Mouse (Mus musculus) heart, adult 2 months (tissue): Measurements from ENCODE around the gene Marveld1. TPM values are rescaled to one million over a fixed set of nuclear protein-coding genes. Genes with fewer than 3 reads are reported as not detected.
A peak's percentile ranks its signal among the peaks of the same experiment; 100 is the strongest.

Experiments used
- DNase-seq, 2 experiments: peaks; one replicate each; pipeline ENCODE4 v3.0.0; 2021
- H3K27ac ChIP-seq: fragments of 200-600 bp; 2 replicates; pipeline ENCODE4 v1.8.1; 2022
- H3K27me3 ChIP-seq: fragments of 200-500 bp; 2 replicates; pipeline ENCODE4 v1.6.1; 2012; ENCODE audit warnings: mild to moderate bottlenecking, low read length, inconsistent platforms, mixed read lengths; ENCODE audit not compliant: control insufficient read depth, insufficient read depth
- H3K36me3 ChIP-seq: fragments of 200-500 bp; 2 replicates; pipeline ENCODE4 v1.6.1; 2012; ENCODE audit warnings: low read length, inconsistent platforms; ENCODE audit not compliant: control insufficient read depth, insufficient read depth
- H3K4me1 ChIP-seq: fragments of 200-500 bp; 2 replicates; pipeline ENCODE4 v1.6.1; 2011; ENCODE audit warnings: low read length; ENCODE audit not compliant: control insufficient read depth, insufficient read depth
- H3K4me3 ChIP-seq: fragments of 200-600 bp; 2 replicates; pipeline ENCODE4 v1.8.1; 2022
- H3K79me2 ChIP-seq: fragments of 200-500 bp; replicated peaks from 2 replicates; pipeline ENCODE4 v1.6.1; 2012; ENCODE audit warnings: mild to moderate bottlenecking, inconsistent platforms, low read length, moderate library complexity, mixed read lengths; ENCODE audit not compliant: control insufficient read depth, insufficient read depth
- H3K9ac ChIP-seq: fragments of 200-500 bp; 2 replicates; pipeline ENCODE4 v1.6.1; 2012; ENCODE audit warnings: low read depth, mild to moderate bottlenecking, control low read depth, inconsistent platforms, low read length, mixed read lengths
- CTCF ChIP-seq: fragments of 200-600 bp; IDR thresholded peaks from 2 replicates; pipeline ENCODE4 v1.8.1; 2022; ENCODE audit warnings: antibody characterized with exemption, mild to moderate bottlenecking, moderate library complexity
- EP300 ChIP-seq: fragments of 200-500 bp; IDR thresholded peaks from 2 replicates; pipeline ENCODE4 v1.6.1; 2011; ENCODE audit warnings: low read depth, low read length, control low read depth; ENCODE audit not compliant: insufficient read depth
- POLR2A ChIP-seq: fragments of 200-500 bp; IDR thresholded peaks from 2 replicates; pipeline ENCODE4 v1.6.1; 2011; ENCODE audit warnings: mild to moderate bottlenecking, low read depth, low read length, control low read depth; ENCODE audit not compliant: insufficient read depth
- WGBS: fragments of 180-500 bp; shearing (Covaris S2); methylation state at CpG from one replicate; pipeline ENCODE4 v1.1.7; 2018; 5-methylcytosine and 5-hydroxymethylcytosine counted together
- intact Hi-C: fragments of 180-260 bp; cut with DNase I; formaldehyde crosslinking; loops from one replicate; pipeline ENCODE4 v1.15.1; 2025
- polyA plus RNA-seq: library from polyadenylated mRNA; depleted of rRNA; stranded (reverse); fragments of >200 nt; gene quantifications from 2 replicates; pipeline ENCODE4 v1.2.3, GENCODE M21; 2012
- total RNA-seq, 2 experiments: library from RNA; stranded (reverse); gene quantifications; 2 replicates each; pipeline ENCODE4 v1.2.3; 2021

Marveld1 gene
- total and polyA plus RNA-seq, 3 experiments: 21.1 to 55.0 (median 21.9) TPM

DNA sequence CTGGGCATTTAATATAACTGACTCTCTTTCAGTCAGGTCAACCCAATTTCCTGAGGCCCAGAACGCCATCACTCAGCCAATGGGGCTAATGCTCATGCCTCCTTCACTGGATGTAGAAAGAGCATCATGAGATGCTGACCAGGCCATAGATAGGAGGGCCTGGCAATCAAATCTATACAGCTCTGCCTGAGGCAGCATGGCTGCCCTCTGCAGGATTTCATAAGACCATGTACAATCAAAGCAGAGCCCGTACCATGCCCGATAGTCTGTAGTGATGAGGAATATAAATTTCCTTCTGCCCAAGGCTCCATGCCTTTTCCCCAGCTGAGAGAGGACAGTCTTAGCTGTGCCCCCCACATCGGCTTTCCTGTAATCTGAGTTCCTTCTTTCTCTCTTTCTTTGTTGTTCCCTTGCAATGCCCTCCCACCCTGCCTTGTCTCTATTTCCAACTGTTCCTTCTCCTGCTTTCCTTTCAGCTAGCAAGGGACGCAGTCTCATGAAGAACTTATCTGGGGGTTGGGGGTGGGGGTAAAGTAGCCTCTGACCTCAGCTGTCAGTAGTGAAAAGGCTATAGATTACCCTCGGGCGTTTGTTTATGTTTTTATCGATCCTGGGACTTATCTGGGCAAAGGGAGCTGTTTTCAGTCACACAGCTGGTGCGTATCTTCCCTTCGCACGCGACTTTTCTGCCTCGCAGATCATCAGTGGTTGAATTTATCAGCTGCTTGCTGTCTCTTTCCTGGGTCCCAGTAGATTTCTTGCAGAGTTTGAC lies 11.2 kb downstream of the Marveld1 start:
- DNase-seq: no peak
- Histone ChIP-seq H3K27me3 (no peaks in the 10 kb centered on the region), H3K79me2 (no peaks in the 10 kb centered on the region), H3K4me3 (no peak overlapping the region), H3K4me1 (no peaks in the 10 kb centered on the region; the same call in 1 of the 2 replicates), H3K9ac (no peak overlapping the region), H3K27ac (no peak overlapping the region), H3K36me3 (no peaks in the 10 kb centered on the region)
- TF ChIP-seq CTCF: no peak
- no peak for TF ChIP-seq POLR2A
- no peak for TF ChIP-seq EP300
- intact Hi-C loops: no loop called here
- 40% methylated on average over 13 of the region's 13 CpGs for WGBS

DNA sequence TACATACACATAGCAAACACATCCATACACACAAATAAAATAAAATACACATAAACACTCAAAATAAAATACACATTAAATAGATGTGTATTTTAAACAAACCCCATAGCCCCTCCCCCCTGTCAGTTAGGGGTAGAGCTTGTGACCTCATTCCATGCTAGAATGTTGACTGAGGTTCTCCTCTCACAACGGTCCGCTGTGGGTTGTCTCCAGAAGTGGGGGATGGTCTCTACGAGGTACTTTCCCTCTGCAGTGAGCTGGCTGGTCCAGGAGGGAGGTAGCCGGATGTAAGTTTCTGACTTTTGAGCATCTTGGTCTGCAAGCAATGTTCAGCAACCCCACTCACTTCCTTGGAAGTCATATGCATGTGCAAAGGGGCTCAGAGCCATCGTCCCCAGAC lies 16.6 kb downstream of the Marveld1 start, which contains the start of gene Zfyve27:
Gene Zfyve27, plus strand, starts transcription at position 188 of the 400 bp plus-strand sequence.
- no peak for TF ChIP-seq EP300
- TF ChIP-seq CTCF: no peak
- no peak for TF ChIP-seq POLR2A
- no peak within 1 kb of the TSS for H3K9ac ChIP-seq
- no peaks in the 10 kb centered on the region for H3K27me3 ChIP-seq
- no peaks in the 10 kb centered on the region for H3K36me3 ChIP-seq
- no peak for DNase-seq
- H3K27ac ChIP-seq: no peak within 1 kb of the TSS
- no peak within 1 kb of the TSS for H3K4me3 ChIP-seq
- 55% methylated on average over 5 of the region's 5 CpGs for WGBS
- H3K4me1 ChIP-seq: no peaks in the 10 kb centered on the region
- intact Hi-C loops: no loop called here
- no peaks in the 10 kb centered on the region for H3K79me2 ChIP-seq

- Histone ChIP-seq H3K9ac (no peak overlapping the region), H3K27me3 (no peaks in the 10 kb centered on the region), H3K4me3 (no peak overlapping the region), H3K27ac (no peak overlapping the region), H3K4me1 (no peaks in the 10 kb centered on the region), H3K36me3 (no peaks in the 10 kb centered on the region), H3K79me2 (no peaks in the 10 kb centered on the region)
- intact Hi-C loops: no loop called here
- TF ChIP-seq EP300: no peak
- TF ChIP-seq POLR2A: no peak
- TF ChIP-seq CTCF: no peak
- DNase-seq: no peak
- WGBS: 52% methylated on average over 7 of the region's 7 CpGs
Observed at GRCm38 (mm10) chr19:42164188-42164587, 17.0 kb downstream of the Marveld1 start.

DNA sequence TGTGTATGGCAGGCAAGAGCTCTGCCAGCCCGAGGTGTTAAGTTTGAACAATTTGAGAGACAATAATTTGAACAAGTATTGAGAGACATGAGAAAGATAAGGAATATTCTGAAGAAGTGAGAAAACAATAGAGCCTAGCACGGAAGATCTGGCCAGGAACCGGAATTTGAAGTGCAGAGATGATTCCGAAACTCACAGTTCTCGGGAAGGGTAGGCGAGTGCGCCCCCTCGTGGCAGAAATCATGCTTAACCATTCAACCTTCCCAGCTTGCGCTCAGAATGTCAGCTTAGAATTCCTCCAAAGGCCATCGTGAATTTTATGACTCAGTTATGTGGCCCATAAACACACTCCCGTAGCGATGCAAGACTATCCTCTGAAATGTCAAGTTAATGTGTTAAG lies 18.9 kb downstream of the Marveld1 start:
- H3K79me2 ChIP-seq: 0 out of 2 replicates have a peak, but pooled peaks cover 1% of the 10 kb centered on the region
- H3K36me3 ChIP-seq: no peaks in the 10 kb centered on the region
- H3K9ac ChIP-seq: no peak overlapping the region
- WGBS: 2% methylated on average over 12 of the region's 12 CpGs
- DNase-seq: peak; percentile 83 to 90
- no peaks in the 10 kb centered on the region for H3K4me1 ChIP-seq
- H3K4me3 ChIP-seq: peak overlapping the region; percentile 24
- H3K27me3 ChIP-seq: no peaks in the 10 kb centered on the region
- H3K27ac ChIP-seq: peak overlapping the region; percentile 3; the same call in 1 of the 2 replicates
- intact Hi-C loops: loop anchor here (1.0 to 5.0 kb wide), 4 partner anchors 22 to 184 kb away; partner anchors contain the start of genes Ankrd2, Mms19 and Ubtd1
- TF ChIP-seq EP300: peak; percentile 69; the same call in 1 of the 2 replicates
- peak; percentile 97 for TF ChIP-seq CTCF
- TF ChIP-seq POLR2A: no peak

- 36% methylated on average over 3 of the region's 3 CpGs for WGBS
- no peak overlapping the region for H3K27ac ChIP-seq
- H3K79me2 ChIP-seq: 0 out of 2 replicates have a peak, but pooled peaks cover 1% of the 10 kb centered on the region
- H3K27me3 ChIP-seq: no peaks in the 10 kb centered on the region
- H3K9ac ChIP-seq: no peak overlapping the region
- no peaks in the 10 kb centered on the region for H3K36me3 ChIP-seq
- intact Hi-C loops: loop anchor here (1.0 to 5.0 kb wide), 4 partner anchors 22 to 184 kb away; partner anchors contain the start of genes Ankrd2, Mms19 and Ubtd1
- TF ChIP-seq POLR2A (no peak), EP300 (no peak), CTCF (no peak)
- no peaks in the 10 kb centered on the region for H3K4me1 ChIP-seq
- no peak for DNase-seq
- no peak overlapping the region for H3K4me3 ChIP-seq
Observed at GRCm38 (mm10) chr19:42166766-42167165, 19.6 kb downstream of the Marveld1 start.

- Histone ChIP-seq H3K79me2 (0 out of 2 replicates have a peak, but pooled peaks cover 1% of the 10 kb centered on the region), H3K27me3 (no peaks in the 10 kb centered on the region), H3K36me3 (no peaks in the 10 kb centered on the region), H3K4me3 (no peak overlapping the region), H3K27ac (no peak overlapping the region), H3K4me1 (no peaks in the 10 kb centered on the region), H3K9ac (no peak overlapping the region)
- intact Hi-C loops: loop anchor here (5.0 kb wide), 3 partner anchors 35 to 185 kb away; partner anchors contain the start of genes Ankrd2, Mms19 and Ubtd1
- no peak for DNase-seq
- no peak for TF ChIP-seq POLR2A
- WGBS: 59% methylated on average over 9 of the region's 9 CpGs
Observed at GRCm38 (mm10) chr19:42167489-42167888, 20.3 kb downstream of the Marveld1 start.
